Mouse (Mus musculus): ENCODE data around the gene Cyp17a1. TPM values are rescaled to one million over a fixed set of nuclear protein-coding genes. Genes with fewer than 3 reads are reported as not detected.

Cyp17a1 gene
- polyA plus RNA-seq (2015; fragmentation: Nextera tagmentation; extraction: Ambion mirVana), result 0.12 and 0.79 TPM in 2 replicates

GRCm38 (mm10) chr19:46672766-46673418 lies at the start of gene Cyp17a1:
Gene Cyp17a1 (minus strand): TSS chr19:46673172.
- H3K36me3 ChIP-seq, result no peaks in the 10 kb centered on the region
- ATAC-seq (replicated peaks; ENCODE audit: low FRiP score), result no peak
- no peak within 1 kb of the TSS for H3K27ac ChIP-seq
- H3K9ac ChIP-seq, result no peak within 1 kb of the TSS
- H3K4me3 ChIP-seq (replicated peaks), result no peak within 1 kb of the TSS
- H3K4me1 ChIP-seq, result no peaks in the 10 kb centered on the region
- WGBS, result 47% methylated on average over 5 of the region's 5 CpGs
- no peak within 1 kb of the TSS for H3K4me2 ChIP-seq
- H3K27me3 ChIP-seq, result peaks cover 11% of the 10 kb centered on the region
- H3K9me3 ChIP-seq (replicated peaks), result no peaks in the 10 kb centered on the region

- Histone ChIP-seq H3K9ac (no peak overlapping the region), H3K36me3 (peaks cover 40% of the 10 kb centered on the region), H3K9me3 (replicated peaks) (peaks cover 5% of the 10 kb centered on the region; the same call in 1 of the 2 replicates), H3K4me3 (replicated peaks) (no peak overlapping the region), H3K4me1 (no peaks in the 10 kb centered on the region), H3K4me2 (no peak overlapping the region), H3K27me3 (no peaks in the 10 kb centered on the region), H3K27ac (no peak overlapping the region)
- no peak for ATAC-seq (replicated peaks; ENCODE audit: low FRiP score)
- 82% methylated on average over 4 of the region's 4 CpGs for WGBS
Measured at GRCm38 (mm10) chr19:46718150-46718549, 45.2 kb upstream of the Cyp17a1 start.

GRCm38 (mm10) chr19:46715016-46715415 lies 42.0 kb upstream of the Cyp17a1 start:
- ATAC-seq (replicated peaks; ENCODE audit: low FRiP score), result no peak
- Histone ChIP-seq H3K9ac (no peak overlapping the region), H3K9me3 (replicated peaks) (peaks cover 5% of the 10 kb centered on the region; the same call in 1 of the 2 replicates), H3K4me2 (no peak overlapping the region), H3K27me3 (no peaks in the 10 kb centered on the region), H3K4me1 (no peaks in the 10 kb centered on the region), H3K4me3 (replicated peaks) (no peak overlapping the region), H3K36me3 (peaks cover 25% of the 10 kb centered on the region), H3K27ac (no peak overlapping the region)
- WGBS, result 80% methylated on average over 8 of the region's 8 CpGs

- WGBS, result 87% methylated on average over 8 of the region's 8 CpGs
- Histone ChIP-seq H3K36me3 (peaks cover 23% of the 10 kb centered on the region), H3K9ac (no peak overlapping the region), H3K9me3 (replicated peaks) (peaks cover 5% of the 10 kb centered on the region; the same call in 1 of the 2 replicates), H3K4me3 (replicated peaks) (no peak overlapping the region), H3K4me2 (no peak overlapping the region), H3K27me3 (no peaks in the 10 kb centered on the region), H3K4me1 (no peaks in the 10 kb centered on the region), H3K27ac (no peak overlapping the region)
- ATAC-seq (replicated peaks; ENCODE audit: low FRiP score), result no peak
Measured at GRCm38 (mm10) chr19:46714234-46714633, 41.3 kb upstream of the Cyp17a1 start.

GRCm38 (mm10) chr19:46710614-46711013 lies 37.6 kb upstream of the Cyp17a1 start:
- peaks cover 19% of the 10 kb centered on the region for H3K4me1 ChIP-seq
- H3K9ac ChIP-seq, result no peak overlapping the region
- ATAC-seq (replicated peaks; ENCODE audit: low FRiP score), result no peak
- H3K36me3 ChIP-seq, result peaks cover 14% of the 10 kb centered on the region
- H3K4me3 ChIP-seq (replicated peaks), result no peak overlapping the region
- no peak overlapping the region for H3K27ac ChIP-seq
- 93% methylated on average over 4 of the region's 4 CpGs for WGBS
- no peaks in the 10 kb centered on the region for H3K9me3 ChIP-seq (replicated peaks)
- no peak overlapping the region for H3K4me2 ChIP-seq
- no peaks in the 10 kb centered on the region for H3K27me3 ChIP-seq

GRCm38 (mm10) chr19:46707296-46708151 lies 34.6 kb upstream of the Cyp17a1 start, which contains the start of gene As3mt:
Gene As3mt (plus strand): TSS chr19:46707458.
- peak; percentile 73 for ATAC-seq (replicated peaks; ENCODE audit: low FRiP score)
- Histone ChIP-seq H3K4me1 (peaks cover 19% of the 10 kb centered on the region), H3K27ac (peak within 1 kb of the TSS; percentile 51), H3K36me3 (peaks cover 10% of the 10 kb centered on the region; the same call in 1 of the 2 replicates), H3K9me3 (replicated peaks) (no peaks in the 10 kb centered on the region), H3K27me3 (no peaks in the 10 kb centered on the region), H3K9ac (peak within 1 kb of the TSS; percentile 45), H3K4me3 (replicated peaks) (peak within 1 kb of the TSS; percentile 54), H3K4me2 (peak within 1 kb of the TSS; percentile 75)
- 8% methylated on average over 31 of the region's 31 CpGs for WGBS

- peaks cover 10% of the 10 kb centered on the region; the same call in 1 of the 2 replicates for H3K36me3 ChIP-seq
- H3K9ac ChIP-seq, result no peak overlapping the region
- peaks cover 19% of the 10 kb centered on the region for H3K4me1 ChIP-seq
- peak overlapping the region; percentile 75 for H3K4me2 ChIP-seq
- H3K4me3 ChIP-seq (replicated peaks), result peak overlapping the region; percentile 54
- H3K27ac ChIP-seq, result no peak overlapping the region; the same call in 1 of the 2 replicates
- H3K27me3 ChIP-seq, result no peaks in the 10 kb centered on the region
- no peaks in the 10 kb centered on the region for H3K9me3 ChIP-seq (replicated peaks)
- 73% methylated on average over 9 of the region's 9 CpGs for WGBS
- no peak for ATAC-seq (replicated peaks; ENCODE audit: low FRiP score)
Measured at GRCm38 (mm10) chr19:46706540-46707295, 33.7 kb upstream of the Cyp17a1 start.

- peaks cover 23% of the 10 kb centered on the region for H3K4me1 ChIP-seq
- no peaks in the 10 kb centered on the region for H3K9me3 ChIP-seq (replicated peaks)
- H3K36me3 ChIP-seq, result peaks cover 15% of the 10 kb centered on the region; the same call in 1 of the 2 replicates
- no peak overlapping the region for H3K4me2 ChIP-seq
- H3K4me3 ChIP-seq (replicated peaks), result no peak overlapping the region
- WGBS, result 61% methylated on average over 7 of the region's 7 CpGs
- ATAC-seq (replicated peaks; ENCODE audit: low FRiP score), result no peak
- no peaks in the 10 kb centered on the region for H3K27me3 ChIP-seq
- no peak overlapping the region for H3K27ac ChIP-seq
- H3K9ac ChIP-seq, result no peak overlapping the region
Measured at GRCm38 (mm10) chr19:46705779-46706495, 33.0 kb upstream of the Cyp17a1 start.

GRCm38 (mm10) chr19:46701156-46701555 lies 28.2 kb upstream of the Cyp17a1 start:
- ATAC-seq (replicated peaks; ENCODE audit: low FRiP score), result no peak
- Histone ChIP-seq H3K9ac (no peak overlapping the region), H3K27me3 (no peaks in the 10 kb centered on the region), H3K9me3 (replicated peaks) (no peaks in the 10 kb centered on the region), H3K4me2 (no peak overlapping the region), H3K4me3 (replicated peaks) (no peak overlapping the region), H3K4me1 (peaks cover 11% of the 10 kb centered on the region; the same call in 1 of the 2 replicates), H3K36me3 (peaks cover 14% of the 10 kb centered on the region; the same call in 1 of the 2 replicates), H3K27ac (no peak overlapping the region)
- WGBS, result 71% methylated on average over 9 of the region's 9 CpGs

GRCm38 (mm10) chr19:46699011-46699481 lies 26.1 kb upstream of the Cyp17a1 start:
- Histone ChIP-seq H3K4me3 (replicated peaks) (no peak overlapping the region), H3K36me3 (peaks cover 27% of the 10 kb centered on the region), H3K4me2 (no peak overlapping the region), H3K27me3 (no peaks in the 10 kb centered on the region), H3K27ac (no peak overlapping the region), H3K4me1 (peaks cover 11% of the 10 kb centered on the region; the same call in 1 of the 2 replicates), H3K9ac (no peak overlapping the region), H3K9me3 (replicated peaks) (no peaks in the 10 kb centered on the region)
- WGBS, result 71% methylated on average over 10 of the region's 10 CpGs
- ATAC-seq (replicated peaks; ENCODE audit: low FRiP score), result no peak

Measured in kidney, embryonic 15.5 days (tissue).